Mouse (Mus musculus) intestine, embryonic 14.5 days (tissue): ENCODE results near the gene Espn. TPM values are rescaled to one million over a fixed set of nuclear protein-coding genes. Genes with fewer than 3 reads are reported as not detected.

Experiments
- ATAC-seq: fragments of 200-750 bp; cut with Nextera tagmentation; replicated peaks from 2 replicates; pipeline ENCODE4 v1.8.0; 2017; ENCODE audit warnings: low read depth, moderate number of reproducible peaks, moderate TSS enrichment, moderate library complexity; ENCODE audit not compliant: low FRiP score, low TSS enrichment
- DNase-seq: peaks from one replicate; pipeline ENCODE4 v3.0.0-alpha.2; 2018; ENCODE audit warnings: low spot score
- H3K27ac ChIP-seq: fragments of 300-500 bp; sonication (generic); 2 replicates; pipeline ENCODE4 v1.5.1; 2014; ENCODE audit warnings: low read depth, mild to moderate bottlenecking, control low read depth
- H3K27me3 ChIP-seq: fragments of 300-500 bp; sonication (generic); replicated peaks from 2 replicates; pipeline ENCODE4 v1.6.1; 2014; ENCODE audit warnings: low read length, control low read depth; ENCODE audit not compliant: control insufficient read depth, insufficient read depth
- H3K36me3 ChIP-seq: fragments of 300-500 bp; sonication (generic); 2 replicates; pipeline ENCODE4 v1.6.1; 2014; ENCODE audit warnings: low read length, control low read depth; ENCODE audit not compliant: control insufficient read depth, insufficient read depth
- H3K4me1 ChIP-seq: fragments of 300-500 bp; sonication (generic); replicated peaks from 2 replicates; pipeline ENCODE4 v1.6.1; 2014; ENCODE audit warnings: low read length, control low read depth, mixed read lengths; ENCODE audit not compliant: control insufficient read depth, insufficient read depth
- H3K4me2 ChIP-seq: fragments of 300-500 bp; sonication (generic); 2 replicates; pipeline ENCODE4 v1.6.1; 2014; ENCODE audit warnings: low read length
- H3K4me3 ChIP-seq: fragments of 300-500 bp; sonication (generic); 2 replicates; pipeline ENCODE4 v1.5.1; 2014; ENCODE audit warnings: low read depth, low read length, control low read depth, mixed read lengths
- H3K9ac ChIP-seq: fragments of 300-500 bp; sonication (generic); 2 replicates; pipeline ENCODE4 v1.6.1; 2014; ENCODE audit warnings: mild to moderate bottlenecking, low read length
- H3K9me3 ChIP-seq: fragments of 300-500 bp; sonication (generic); 2 replicates; pipeline ENCODE4 v1.6.1; 2016; ENCODE audit warnings: low read length, control low read depth; ENCODE audit not compliant: control insufficient read depth
- WGBS: fragments of 180-500 bp; shearing (Covaris S2); extraction: QIAGEN DNeasy Blood & Tissue Kit; methylation state at CpG from one replicate; pipeline ENCODE4 v1.1.7; 2014; 5-methylcytosine and 5-hydroxymethylcytosine counted together
- polyA plus RNA-seq: library from polyadenylated mRNA; unstranded; fragments of >200 nt; fragmentation: Nextera tagmentation; extraction: Ambion mirVana; gene quantifications from 2 replicates; pipeline ENCODE4 v1.2.1, GENCODE M21; 2014

Espn gene
- polyA plus RNA-seq, 1 experiment from 2014 or later, result 24.2 TPM

DNA sequence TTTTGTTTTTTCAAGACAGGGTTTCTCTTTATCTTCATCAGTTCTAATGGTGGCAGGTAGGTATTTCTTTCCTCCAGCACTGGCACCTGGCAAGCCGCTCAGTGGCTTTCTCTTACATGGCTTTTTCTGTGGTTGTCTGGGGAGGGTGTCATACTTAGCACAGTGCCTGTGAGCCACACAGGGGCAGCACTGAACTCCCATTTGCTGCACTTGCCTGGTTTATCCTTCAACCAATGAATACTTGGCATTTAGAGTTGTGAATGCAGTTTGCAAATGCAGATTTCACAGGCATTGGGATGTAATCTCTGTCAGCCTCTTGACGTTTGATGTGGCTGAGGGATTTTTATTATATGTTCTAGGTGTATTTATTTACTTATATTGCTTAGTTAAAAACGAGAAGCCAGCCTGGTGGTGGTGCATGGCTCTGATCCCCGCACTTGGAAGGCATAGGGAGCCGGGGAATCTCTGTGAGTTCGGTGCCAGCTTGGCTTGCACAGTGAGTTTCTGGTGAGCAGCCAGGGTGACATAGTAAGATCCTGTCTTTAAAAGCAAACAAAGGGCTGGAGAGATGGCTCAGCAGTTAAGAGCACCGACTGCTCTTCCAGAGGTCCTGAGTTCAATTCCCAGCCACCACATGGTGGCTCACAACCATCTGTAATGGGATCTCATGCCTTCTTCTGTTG lies 32.3 kb upstream of the Espn start:
- no peaks in the 10 kb centered on the region for H3K36me3 ChIP-seq
- ATAC-seq (no peak), DNase-seq (no peak)
- no peak overlapping the region for H3K4me3 ChIP-seq
- H3K27ac ChIP-seq, result no peak overlapping the region
- no peaks in the 10 kb centered on the region for H3K9me3 ChIP-seq
- 67% methylated on average over 7 of the region's 7 CpGs for WGBS
- no peak overlapping the region for H3K9ac ChIP-seq
- no peak overlapping the region for H3K4me2 ChIP-seq
- H3K4me1 ChIP-seq, result peaks cover 16% of the 10 kb centered on the region
- H3K27me3 ChIP-seq, result peaks cover 1% of the 10 kb centered on the region

- no peak overlapping the region for H3K9ac ChIP-seq
- WGBS, result 88% methylated on average over 10 of the region's 10 CpGs
- DNase-seq, result no peak
- H3K36me3 ChIP-seq, result no peaks in the 10 kb centered on the region
- no peaks in the 10 kb centered on the region for H3K9me3 ChIP-seq
- H3K27ac ChIP-seq, result no peak overlapping the region
- H3K4me2 ChIP-seq, result no peak overlapping the region
- no peak for ATAC-seq
- peaks cover 12% of the 10 kb centered on the region for H3K27me3 ChIP-seq
- H3K4me3 ChIP-seq, result no peak overlapping the region
- H3K4me1 ChIP-seq, result peaks cover 27% of the 10 kb centered on the region
Measured at GRCm38 (mm10) chr4:152182205-152182604, 30.0 kb upstream of the Espn start.

DNA sequence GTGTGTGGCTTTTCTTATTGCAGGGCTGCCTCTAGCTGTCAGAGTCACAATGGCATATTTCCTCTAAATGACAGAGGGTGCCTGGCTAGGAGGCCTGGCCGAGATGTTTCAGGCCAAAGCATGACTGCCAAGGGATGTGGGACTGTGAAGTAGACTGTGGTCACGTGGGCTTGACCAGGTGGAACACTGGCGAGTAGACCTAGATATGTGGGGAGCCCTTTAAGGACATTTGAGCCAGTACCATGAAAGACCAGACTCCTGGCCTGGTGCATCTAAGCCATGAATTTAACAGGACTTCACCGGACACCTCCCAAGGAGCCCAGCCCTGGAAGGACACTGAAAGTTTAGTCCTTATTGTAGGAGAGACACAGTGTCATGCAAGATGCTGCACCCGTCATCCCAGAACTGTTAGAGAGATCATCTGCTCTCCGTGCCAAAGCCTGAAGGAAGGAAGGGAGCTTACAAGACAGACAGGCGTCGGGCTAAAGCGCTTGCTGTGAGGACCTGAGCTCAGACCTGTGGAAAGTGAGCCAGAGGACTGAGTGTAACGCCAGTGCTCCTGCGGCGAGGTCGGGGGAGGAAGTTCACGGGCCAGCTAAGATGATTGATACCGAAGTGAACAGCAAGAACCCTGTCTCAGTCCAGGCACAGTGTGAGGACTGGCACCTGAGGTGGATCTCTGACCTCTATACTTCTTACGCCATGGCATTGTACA lies 27.9 kb upstream of the Espn start:
- 88% methylated on average over 16 of the region's 16 CpGs for WGBS
- no peak overlapping the region for H3K9ac ChIP-seq
- no peak for ATAC-seq

GRCm38 (mm10) chr4:152178916-152179705 lies 26.9 kb upstream of the Espn start:
- ATAC-seq (no peak), DNase-seq (no peak)
- Histone ChIP-seq H3K4me1 (peaks cover 13% of the 10 kb centered on the region; the same call in 1 of the 2 replicates), H3K36me3 (no peaks in the 10 kb centered on the region), H3K27ac (no peak overlapping the region), H3K9me3 (no peaks in the 10 kb centered on the region), H3K9ac (peak overlapping the region; percentile 37; the same call in 1 of the 2 replicates), H3K4me3 (peak overlapping the region; percentile 63), H3K27me3 (peaks cover 19% of the 10 kb centered on the region), H3K4me2 (peak overlapping the region; percentile 90)
- 30% methylated on average over 16 of the region's 16 CpGs for WGBS

More for the DNA sequence above, 27.9 kb upstream of the Espn start:
- H3K4me2 ChIP-seq, result no peak overlapping the region
- H3K36me3 ChIP-seq, result no peaks in the 10 kb centered on the region
- H3K4me3 ChIP-seq, result no peak overlapping the region
- DNase-seq, result no peak
- H3K27me3 ChIP-seq, result peaks cover 16% of the 10 kb centered on the region
- H3K9me3 ChIP-seq, result no peaks in the 10 kb centered on the region
- peaks cover 16% of the 10 kb centered on the region; the same call in 1 of the 2 replicates for H3K4me1 ChIP-seq
- no peak overlapping the region for H3K27ac ChIP-seq

- under 1% methylated on average over 34 of the region's 35 CpGs for WGBS
- peak; percentile 70 for ATAC-seq
- DNase-seq, result no peak
- peak overlapping the region; percentile 90 for H3K4me2 ChIP-seq
- H3K9ac ChIP-seq, result peak overlapping the region; percentile 37
- H3K27me3 ChIP-seq, result peaks cover 26% of the 10 kb centered on the region
- peak overlapping the region; percentile 63 for H3K4me3 ChIP-seq
- H3K36me3 ChIP-seq, result no peaks in the 10 kb centered on the region
- H3K4me1 ChIP-seq, result peaks cover 13% of the 10 kb centered on the region; the same call in 1 of the 2 replicates
- no peak overlapping the region for H3K27ac ChIP-seq
- H3K9me3 ChIP-seq, result no peaks in the 10 kb centered on the region
Measured at GRCm38 (mm10) chr4:152178344-152178864, 26.2 kb upstream of the Espn start.

DNA sequence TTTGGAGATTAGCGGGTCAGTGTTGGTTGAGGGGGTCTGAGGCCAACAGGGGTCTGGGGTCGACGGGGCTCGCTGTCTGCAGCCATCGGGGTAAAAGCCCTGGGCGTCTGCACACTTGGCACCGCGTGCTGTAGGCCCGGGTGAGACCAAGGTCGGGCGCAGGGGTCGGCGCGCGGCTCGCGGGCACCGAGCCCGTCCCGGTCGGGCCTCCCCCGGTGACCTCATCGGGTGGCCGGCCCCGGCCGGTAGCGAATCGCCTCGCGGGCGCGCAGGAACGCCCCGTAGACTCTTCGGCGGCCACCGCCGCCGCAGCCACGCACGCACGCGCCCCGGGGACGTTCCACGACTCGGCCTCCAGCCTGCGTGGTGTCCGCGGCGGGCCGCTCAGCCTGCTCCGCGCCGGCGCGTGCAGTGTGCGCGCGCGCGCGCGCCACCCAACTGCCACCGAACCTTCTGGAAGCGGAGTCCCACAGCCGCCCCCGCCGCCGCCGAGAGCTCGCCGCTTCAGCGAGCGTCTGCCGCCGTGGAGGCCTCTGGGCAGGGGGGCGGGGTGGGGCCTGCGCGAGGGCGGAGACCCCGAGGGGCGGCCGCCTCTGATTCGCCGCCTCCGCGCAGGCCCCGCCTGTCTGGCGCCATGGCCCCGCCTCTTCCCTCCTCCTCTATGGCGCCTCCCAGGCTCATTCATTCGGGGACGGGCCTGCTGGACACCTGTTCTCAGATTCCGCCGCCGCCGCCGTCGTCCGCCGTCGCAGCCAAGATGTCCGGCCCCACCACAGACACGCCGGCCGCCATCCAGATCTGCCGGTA lies 25.6 kb upstream of the Espn start, which contains the start of gene Acot7:
Acot7 (plus strand) TSS at position 598 of the 807 bp plus-strand sequence.
- peak; percentile 90 for DNase-seq
- H3K9ac ChIP-seq, result peak within 1 kb of the TSS; percentile 87
- H3K27me3 ChIP-seq, result peaks cover 26% of the 10 kb centered on the region
- ATAC-seq, result peak; percentile 97
- H3K4me3 ChIP-seq, result peak within 1 kb of the TSS; percentile 63
- H3K36me3 ChIP-seq, result no peaks in the 10 kb centered on the region
- peaks cover 13% of the 10 kb centered on the region; the same call in 1 of the 2 replicates for H3K4me1 ChIP-seq
- no peaks in the 10 kb centered on the region for H3K9me3 ChIP-seq
- under 1% methylated on average over 74 of the region's 108 CpGs for WGBS
- peak within 1 kb of the TSS; percentile 71 for H3K27ac ChIP-seq
- peak within 1 kb of the TSS; percentile 90 for H3K4me2 ChIP-seq

DNA sequence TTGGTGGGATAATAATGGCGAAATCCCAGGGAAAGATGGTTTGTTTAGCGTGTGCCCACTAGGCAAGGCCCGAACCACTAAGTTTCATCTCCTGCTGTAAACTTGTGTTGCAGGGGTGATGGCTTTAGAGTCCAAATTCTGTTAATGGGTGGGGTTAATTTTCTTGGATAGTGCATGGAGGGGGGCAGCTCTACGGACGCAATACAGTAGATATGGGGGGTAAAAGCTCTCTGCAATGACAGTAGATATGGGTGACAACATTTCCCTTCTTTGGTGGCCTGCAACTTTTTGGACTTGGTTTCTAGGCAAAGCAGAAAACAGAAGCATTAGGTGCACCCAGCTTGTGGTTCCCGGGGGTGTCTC lies 25.0 kb upstream of the Espn start:
- peak overlapping the region; percentile 87 for H3K9ac ChIP-seq
- H3K4me2 ChIP-seq, result peak overlapping the region; percentile 90
- WGBS, result 63% methylated on average over 6 of the region's 6 CpGs
- no peaks in the 10 kb centered on the region for H3K36me3 ChIP-seq
- peak overlapping the region; percentile 71; the same call in 1 of the 2 replicates for H3K27ac ChIP-seq
- peaks cover 26% of the 10 kb centered on the region for H3K27me3 ChIP-seq
- H3K4me1 ChIP-seq, result peaks cover 13% of the 10 kb centered on the region; the same call in 1 of the 2 replicates
- peak overlapping the region; percentile 63 for H3K4me3 ChIP-seq
- no peak for DNase-seq
- H3K9me3 ChIP-seq, result no peaks in the 10 kb centered on the region
- no peak for ATAC-seq
